11 mouse cellular contexts compared by ENCODE assay signal in the genomic region with DNA sequence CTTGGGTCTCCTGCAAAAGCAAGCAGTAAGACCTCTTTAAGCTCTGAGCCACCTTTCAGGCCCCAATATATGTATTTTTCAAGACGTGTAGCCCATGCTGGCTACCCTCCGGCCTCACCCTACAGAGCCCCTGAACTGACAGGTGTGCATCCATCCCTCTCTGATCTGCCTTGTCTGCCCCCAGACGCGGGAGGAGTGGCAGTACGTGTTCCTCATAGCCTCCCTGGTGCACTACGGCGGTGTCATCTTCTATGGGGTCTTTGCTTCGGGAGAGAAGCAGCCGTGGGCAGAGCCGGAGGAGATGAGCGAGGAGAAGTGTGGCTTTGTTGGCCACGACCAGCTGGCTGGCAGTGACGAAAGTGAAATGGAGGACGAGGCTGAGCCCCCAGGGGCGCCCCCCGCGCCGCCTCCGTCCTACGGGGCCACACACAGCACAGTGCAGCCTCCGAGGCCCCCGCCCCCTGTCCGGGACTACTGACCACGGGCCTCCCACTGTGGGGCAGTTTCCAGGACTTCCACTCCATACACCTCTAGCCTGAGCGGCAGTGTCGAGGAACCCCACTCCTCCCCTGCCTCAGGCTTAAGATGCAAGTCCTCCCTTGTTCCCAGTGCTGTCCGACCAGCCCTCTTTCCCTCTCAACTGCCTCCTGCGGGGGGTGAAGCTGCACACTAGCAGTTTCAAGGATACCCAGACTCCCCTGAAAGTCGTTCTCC. TPM values are rescaled to one million over a fixed set of nuclear protein-coding genes. Genes with fewer than 3 reads are reported as not detected.
A peak's percentile ranks its signal among the peaks of the same experiment; 100 is the strongest.
DNase-seq lines count a peak whose midpoint lies in the region; ATAC-seq lines count a peak whose summit lies in the region.
"Had no signal": no experiment of that assay in that cellular context is flagged by ENCODE, and none has a peak within 500 bp of the region (broad histone marks: within the 10 kb centered on the region; RNA-seq: fewer than 3 reads in every experiment).

No protein-coding gene starts in this region.

- H3K36me3 ChIP-seq in heart, embryonic 13.5 days = peaks cover 6% of the 10 kb centered on the region; the same call in 1 of the 2 replicates
- H3K36me3 ChIP-seq in embryonic facial prominence, embryonic 15.5 days = no peaks in the 10 kb centered on the region

- peaks cover 11% of the 10 kb centered on the region for H3K4me1 ChIP-seq in heart, embryonic 13.5 days
- H3K4me1 ChIP-seq in embryonic facial prominence, embryonic 15.5 days = peaks cover 18% of the 10 kb centered on the region

- no peak overlapping the region for H3K27ac ChIP-seq in heart, embryonic 13.5 days (replicated peaks)
- H3K27ac ChIP-seq in embryonic facial prominence, embryonic 15.5 days (replicated peaks) = no peak overlapping the region

- DNase-seq in heart, postnatal 4 days = no peak
- DNase-seq in A20 (ENCODE audit: low read depth, low spot score) = peak; percentile 10
- DNase-seq in adrenal gland, adult 18-20 months (ENCODE audit: low spot score in 2 of 2) = no peak
- DNase-seq in gastrocnemius, postnatal 4 days (ENCODE audit: low spot score in 2 of 2) = no peak
- DNase-seq: thymus, postnatal 25 days had no signal

- peak overlapping the region; percentile 13; the same call in 1 of the 2 replicates for H3K4me3 ChIP-seq in heart, embryonic 13.5 days
- H3K4me3 ChIP-seq in embryonic facial prominence, embryonic 15.5 days (replicated peaks) = peak overlapping the region; percentile 16

- 0 out of 2 replicates have a peak overlapping the region, but pooled peaks have one; percentile 13 for H3K9ac ChIP-seq in heart, embryonic 13.5 days
- no peak overlapping the region for H3K9ac ChIP-seq in embryonic facial prominence, embryonic 15.5 days

- peak overlapping the region; percentile 33; the same call in 1 of the 2 replicates for H3K4me2 ChIP-seq in heart, embryonic 13.5 days
- peak overlapping the region; percentile 24 for H3K4me2 ChIP-seq in embryonic facial prominence, embryonic 15.5 days (replicated peaks)

- peaks cover 27% of the 10 kb centered on the region for H3K9me3 ChIP-seq in heart, embryonic 13.5 days
- peaks cover 6% of the 10 kb centered on the region for H3K9me3 ChIP-seq in embryonic facial prominence, embryonic 15.5 days (replicated peaks)

- peaks cover 95% of the 10 kb centered on the region for H3K27me3 ChIP-seq in heart, embryonic 13.5 days (replicated peaks)
- H3K27me3 ChIP-seq in embryonic facial prominence, embryonic 15.5 days = peaks cover 86% of the 10 kb centered on the region

- WGBS in heart, embryonic 13.5 days = 3% methylated on average over 29 of the region's 29 CpGs
- 3% methylated on average over 29 of the region's 29 CpGs for WGBS in embryonic facial prominence, embryonic 15.5 days

- no peak for ATAC-seq in heart, embryonic 13.5 days (ENCODE audit: extremely low read depth, insufficient number of reproducible peaks, low FRiP score, low TSS enrichment)
- ATAC-seq in embryonic facial prominence, embryonic 15.5 days (ENCODE audit: insufficient number of reproducible peaks, low FRiP score, low TSS enrichment, low read depth) = no peak
- 0 out of 2 replicates have a peak, but pooled peaks have one; percentile 4 for ATAC-seq in megakaryocyte, adult 5-6 weeks (ENCODE audit: poor library complexity, severe bottlenecking)
- ATAC-seq in monocyte, adult 5-6 weeks (replicated peaks; ENCODE audit: insufficient number of reproducible peaks, low FRiP score, low TSS enrichment, poor library complexity, severe bottlenecking) = no peak

RNA-seq across cellular contexts. Expression of gene Gfy, which starts 4.6 kb away (rescaled TPM):
- not detected in 2 replicates for polyA plus RNA-seq in heart, embryonic 13.5 days (2015; fragmentation: Nextera tagmentation; extraction: Ambion mirVana)
- total RNA-seq in heart, postnatal 4 days (2021) = not detected
- 5.5 and 13.4 TPM in 2 replicates for polyA plus RNA-seq in embryonic facial prominence, embryonic 15.5 days (2015; fragmentation: Nextera tagmentation; extraction: Ambion mirVana)
- not detected in 2 replicates for total RNA-seq in megakaryocyte, adult 5-6 weeks (2015)
- total RNA-seq in megakaryocyte, adult 5-6 weeks (2017) = not detected in 2 replicates
- total RNA-seq in monocyte, adult 5-6 weeks (2017) = not detected in 3 replicates
- total RNA-seq in adrenal gland, adult 18-20 months (2021) = not detected
- total RNA-seq in gastrocnemius, postnatal 4 days (2021) = under 1 TPM; 0.34 to 0.42 TPM
- total RNA-seq: MEL had no signal
- polyA plus RNA-seq: large intestine, adult 2 months had no signal

RNA-seq across cellular contexts. Expression of gene Pth2, which starts 6.1 kb away (rescaled TPM):
- polyA plus RNA-seq in heart, embryonic 13.5 days (2015; fragmentation: Nextera tagmentation; extraction: Ambion mirVana) = not detected in 2 replicates
- total RNA-seq in heart, postnatal 4 days (2021) = not detected
- polyA plus RNA-seq in embryonic facial prominence, embryonic 15.5 days (2015; fragmentation: Nextera tagmentation; extraction: Ambion mirVana) = not detected in 2 replicates
- total RNA-seq in megakaryocyte, adult 5-6 weeks (2015) = not detected in 2 replicates
- not detected in 2 replicates for total RNA-seq in megakaryocyte, adult 5-6 weeks (2017)
- not detected in 3 replicates for total RNA-seq in monocyte, adult 5-6 weeks (2017)
- not detected for total RNA-seq in adrenal gland, adult 18-20 months (2021)
- total RNA-seq in gastrocnemius, postnatal 4 days (2021) = not detected
- total RNA-seq: MEL had no signal
- polyA plus RNA-seq: large intestine, adult 2 months had no signal

RNA-seq across cellular contexts. Expression of gene Slc17a7, which starts 11.0 kb away (rescaled TPM):
- polyA plus RNA-seq in heart, embryonic 13.5 days (2015; fragmentation: Nextera tagmentation; extraction: Ambion mirVana) = 2.9 and 3.6 TPM in 2 replicates
- total RNA-seq in heart, postnatal 4 days (2021) = 10 to 100 TPM in 1 of 2 experiments, 1 to 10 TPM in 1; 9.1 to 12.4 TPM
- polyA plus RNA-seq in embryonic facial prominence, embryonic 15.5 days (2015; fragmentation: Nextera tagmentation; extraction: Ambion mirVana) = 0.33 and 0.39 TPM in 2 replicates
- 0.18 TPM in 1 of 2 replicates, not detected in the other for total RNA-seq in megakaryocyte, adult 5-6 weeks (2015)
- not detected in 2 replicates for total RNA-seq in megakaryocyte, adult 5-6 weeks (2017)
- not detected in 3 replicates for total RNA-seq in monocyte, adult 5-6 weeks (2017)
- total RNA-seq in adrenal gland, adult 18-20 months (2021) = under 1 TPM; 0.19 to 0.23 TPM
- total RNA-seq in gastrocnemius, postnatal 4 days (2021) = 1 to 10 TPM; 2.6 to 3.0 TPM

RNA-seq across cellular contexts. Expression of gene Aldh16a1, which starts 20.3 kb away (rescaled TPM):
- 31.8 and 33.4 TPM in 2 replicates for polyA plus RNA-seq in heart, embryonic 13.5 days (2015; fragmentation: Nextera tagmentation; extraction: Ambion mirVana)
- total RNA-seq in heart, postnatal 4 days (2021) = 10 to 100 TPM; 44.8 to 53.8 TPM
- 43.7 and 47.1 TPM in 2 replicates for polyA plus RNA-seq in embryonic facial prominence, embryonic 15.5 days (2015; fragmentation: Nextera tagmentation; extraction: Ambion mirVana)
- 68.0 and 72.0 TPM in 2 replicates for total RNA-seq in megakaryocyte, adult 5-6 weeks (2015)
- 26.9 and 33.7 TPM in 2 replicates for total RNA-seq in megakaryocyte, adult 5-6 weeks (2017)
- total RNA-seq in monocyte, adult 5-6 weeks (2017) = 28.6 to 46.8 TPM (median 34.2 TPM) in 3 replicates
- 10 to 100 TPM; 58.4 to 68.5 TPM for total RNA-seq in adrenal gland, adult 18-20 months (2021)
- 10 to 100 TPM; 34.8 to 51.6 TPM for total RNA-seq in gastrocnemius, postnatal 4 days (2021)

RNA-seq across cellular contexts. Expression of gene Pih1d1, which starts 20.6 kb away (rescaled TPM):
- 82.2 and 89.3 TPM in 2 replicates for polyA plus RNA-seq in heart, embryonic 13.5 days (2015; fragmentation: Nextera tagmentation; extraction: Ambion mirVana)
- 10 to 100 TPM; 58.5 to 67.0 TPM for total RNA-seq in heart, postnatal 4 days (2021)
- 81.2 and 87.5 TPM in 2 replicates for polyA plus RNA-seq in embryonic facial prominence, embryonic 15.5 days (2015; fragmentation: Nextera tagmentation; extraction: Ambion mirVana)
- 131 and 132 TPM in 2 replicates for total RNA-seq in megakaryocyte, adult 5-6 weeks (2015)
- total RNA-seq in megakaryocyte, adult 5-6 weeks (2017) = 43.9 and 51.4 TPM in 2 replicates
- total RNA-seq in monocyte, adult 5-6 weeks (2017) = 23.4 to 37.8 TPM (median 26.8 TPM) in 3 replicates
- 10 to 100 TPM; 57.3 to 58.6 TPM for total RNA-seq in adrenal gland, adult 18-20 months (2021)
- total RNA-seq in gastrocnemius, postnatal 4 days (2021) = 10 to 100 TPM; 52.1 to 59.3 TPM
